Mouse (Mus musculus) left cerebral cortex, postnatal 14 days (tissue): ENCODE measurements around the gene Abhd15. TPM values are rescaled to one million over a fixed set of nuclear protein-coding genes. Genes with fewer than 3 reads are reported as not detected.

Source experiments
- DNase-seq, 2 experiments: peaks; one replicate each; pipeline ENCODE4 v3.0.0; 2021 to 2022; ENCODE audit warnings: low spot score in 2 of 2, mixed read lengths in 1 of 2
- intact Hi-C: fragments of 180-260 bp; cut with DNase I; formaldehyde crosslinking; loops from one replicate; pipeline ENCODE4 v1.15.1; 2025
- total RNA-seq, 2 experiments: library from RNA; stranded (reverse); gene quantifications; 2 replicates each; pipeline ENCODE4 v1.2.3; 2021

Abhd15 gene
- total RNA-seq, 2 experiments from 2014 or later = 1.6 to 1.7 TPM

DNA sequence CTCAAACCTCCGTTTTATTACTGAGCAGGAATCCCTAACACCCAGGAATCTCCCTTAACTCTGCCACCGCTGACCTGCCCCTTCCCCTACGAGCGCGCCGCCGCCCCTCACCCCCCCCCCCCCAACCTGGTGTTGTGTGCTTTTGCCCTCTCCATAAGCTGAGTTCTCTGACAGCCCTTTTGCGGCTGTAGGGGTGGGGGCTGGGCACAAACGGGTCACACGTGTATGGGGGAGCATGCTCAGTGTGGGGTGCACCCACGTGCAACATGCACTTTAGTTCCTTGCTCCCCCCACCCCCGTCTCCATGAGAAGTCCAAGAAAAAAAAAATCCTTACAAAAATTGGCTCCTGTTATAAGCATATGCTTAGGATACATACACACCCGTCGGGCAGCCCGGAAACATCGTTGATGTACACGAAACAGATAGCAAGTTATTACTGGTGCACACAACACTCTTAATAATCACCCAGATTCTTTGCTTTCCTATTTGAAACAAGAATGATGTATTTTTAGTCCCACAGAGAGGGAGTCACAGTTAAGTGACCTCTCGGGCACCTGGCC is 22.5 kb upstream of the Abhd15 start:
- DNase-seq = peak; percentile 65 to 80
- intact Hi-C loops = loop anchor here (5.0 kb wide), 1 partner anchor 135 kb away; no protein-coding TSS in a partner anchor

DNA sequence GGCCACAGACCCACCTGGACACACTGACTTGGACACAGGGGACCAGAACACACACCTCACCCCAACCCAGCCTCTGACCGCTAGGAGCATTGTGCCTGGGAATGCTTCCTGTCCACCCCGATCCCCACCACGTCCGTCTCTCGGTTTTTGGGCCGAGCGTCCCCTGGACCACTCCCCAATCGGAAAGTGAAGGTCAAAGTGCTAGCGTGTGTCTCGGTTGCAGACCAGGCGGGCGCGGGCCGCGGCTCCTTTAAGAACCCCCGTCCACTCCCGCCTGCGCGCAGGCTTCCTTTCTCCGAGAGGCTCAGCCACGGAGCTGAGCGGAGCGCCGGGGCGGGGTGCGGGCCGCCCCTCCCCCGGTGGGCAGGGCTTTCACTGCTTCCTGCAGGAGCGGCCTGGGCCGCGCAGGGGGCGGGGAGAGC is 22.0 kb upstream of the Abhd15 start:
- intact Hi-C loops = loop anchor here (5.0 kb wide), 1 partner anchor 134 kb away; no protein-coding TSS in a partner anchor

DNA sequence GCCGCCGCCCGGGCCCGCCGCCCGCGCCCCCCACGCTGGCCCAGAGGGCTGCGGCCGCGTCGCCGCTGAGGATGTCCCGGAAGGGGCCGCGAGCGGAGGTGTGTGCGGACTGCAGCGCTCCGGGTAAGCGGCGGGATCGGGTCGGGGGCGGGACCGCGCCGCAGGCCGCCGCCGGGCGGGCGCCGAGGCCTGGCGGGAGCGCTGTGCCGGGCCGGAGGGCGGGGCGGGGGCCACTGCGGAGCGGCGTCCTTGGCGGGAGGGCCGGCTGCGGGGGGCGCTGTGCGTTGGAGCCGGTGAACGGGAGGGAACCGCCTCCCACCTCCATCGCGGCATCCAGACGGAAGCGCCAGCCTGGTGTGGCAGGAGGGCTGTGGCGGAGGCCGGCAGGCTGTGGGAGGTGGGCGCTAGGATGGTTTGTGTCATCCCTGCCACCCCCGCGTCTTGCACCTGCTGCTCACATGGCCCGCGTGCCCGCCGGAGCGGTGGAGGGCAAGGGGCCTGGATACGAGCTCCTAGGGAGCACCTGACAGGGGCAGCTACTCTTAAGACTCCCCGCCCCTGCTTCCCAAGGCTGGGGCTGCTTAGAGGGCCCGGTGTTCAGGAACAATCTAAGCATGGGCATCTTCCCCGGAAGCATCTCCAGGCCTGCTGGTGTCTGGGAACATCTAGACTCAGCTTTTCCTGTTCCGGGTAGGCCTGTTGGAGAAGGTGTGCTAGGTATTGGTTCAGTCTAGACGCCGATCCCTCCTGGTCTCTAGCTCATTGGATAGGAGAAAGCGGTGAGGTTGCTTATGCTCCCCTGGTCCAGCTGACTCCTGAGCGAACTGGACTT is 21.2 kb upstream of the Abhd15 start, which contains the start of gene Git1:
Git1 (plus strand) TSS at position 51 of the 832 bp plus-strand sequence.
- peak in 1 of 2 experiments; percentile 56 for DNase-seq
- intact Hi-C loops = loop anchor here (5.0 kb wide), 1 partner anchor 134 kb away; no protein-coding TSS in a partner anchor

More for the DNA sequence above, 22.0 kb upstream of the Abhd15 start:
- peak; percentile 89 to 93 for DNase-seq

DNA sequence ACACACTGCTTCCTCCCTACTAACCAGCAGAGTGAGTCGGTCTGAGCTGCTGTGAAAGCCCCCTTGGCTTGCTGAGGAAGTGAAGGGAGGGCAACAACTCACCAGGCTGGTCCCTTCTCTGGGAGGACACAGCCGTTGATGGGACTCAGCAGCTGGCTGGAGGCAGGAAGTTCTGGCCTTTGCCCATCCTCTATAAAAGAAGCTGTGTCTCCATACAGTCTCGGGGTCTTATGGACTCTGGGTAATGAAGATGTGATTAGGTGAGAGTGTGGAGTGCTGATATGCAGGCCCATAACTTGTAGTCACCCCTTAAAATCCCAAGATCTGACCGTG is 20.6 kb upstream of the Abhd15 start:
- DNase-seq = no peak
- intact Hi-C loops = loop anchor here (5.0 kb wide), 1 partner anchor 133 kb away; no protein-coding TSS in a partner anchor

DNA sequence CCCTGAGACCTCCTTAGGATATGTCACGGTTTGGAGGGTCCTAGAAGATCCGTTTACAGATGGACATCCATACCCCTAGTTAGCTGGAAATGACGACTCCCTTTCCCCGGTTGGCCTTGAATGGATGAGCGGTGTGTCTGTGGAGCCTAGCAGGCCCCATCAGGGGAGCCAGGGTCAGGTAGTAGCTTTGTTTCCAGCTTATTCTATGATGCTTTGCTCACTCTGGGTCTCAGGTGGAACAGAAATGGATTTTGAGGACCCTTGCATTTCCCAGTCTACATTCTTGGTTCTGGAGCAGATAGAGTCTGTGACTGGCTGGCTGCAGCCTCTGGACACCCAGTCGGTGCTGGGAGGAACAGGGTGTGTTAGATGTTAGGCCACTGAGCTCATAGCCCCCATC is 20.1 kb upstream of the Abhd15 start:
- DNase-seq = no peak
- intact Hi-C loops = loop anchor here (5.0 kb wide), 1 partner anchor 133 kb away; no protein-coding TSS in a partner anchor

DNA sequence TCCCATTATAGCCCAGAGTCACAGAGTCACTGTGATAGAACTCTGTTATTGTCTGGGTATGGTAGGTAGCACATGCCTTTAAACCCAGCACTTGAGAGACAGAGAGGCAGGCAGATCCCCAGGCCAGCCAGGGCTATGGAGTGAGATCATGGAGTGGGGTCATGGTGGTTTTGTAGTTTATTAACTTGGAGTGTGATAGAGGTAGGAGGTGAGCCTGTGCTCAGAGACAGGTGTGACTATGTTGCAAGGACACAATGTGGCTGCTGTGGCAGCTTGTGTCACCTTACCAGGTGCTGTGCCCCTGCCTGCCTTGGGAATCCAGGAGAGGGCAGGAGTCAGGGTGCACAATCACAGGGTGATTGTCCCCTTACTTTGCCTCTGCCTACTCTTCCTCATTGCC is 19.4 kb upstream of the Abhd15 start:
- DNase-seq = no peak
- intact Hi-C loops = no loop called here

DNA sequence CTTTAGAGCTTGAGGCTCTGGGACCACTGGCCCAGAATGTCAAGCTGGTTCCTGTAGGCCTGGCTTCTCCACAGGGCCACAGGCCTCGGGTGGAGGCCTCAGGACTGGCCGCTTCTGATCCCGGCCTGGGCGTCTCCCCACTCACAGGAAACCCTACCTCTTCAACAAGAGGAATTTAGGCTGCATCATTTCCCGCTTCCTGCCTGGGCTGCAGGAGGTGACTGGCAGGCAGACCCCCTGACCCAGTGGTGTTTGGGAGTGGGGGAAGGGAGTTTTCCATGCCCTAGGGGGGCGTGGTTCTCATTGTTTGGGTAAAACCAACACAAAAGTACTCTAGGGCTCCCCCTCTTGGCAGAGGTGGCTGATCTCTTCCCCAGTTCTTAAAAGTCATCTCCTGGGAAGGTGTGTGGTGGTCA is 17.6 kb upstream of the Abhd15 start:
- DNase-seq = no peak
- intact Hi-C loops = no loop called here

DNA sequence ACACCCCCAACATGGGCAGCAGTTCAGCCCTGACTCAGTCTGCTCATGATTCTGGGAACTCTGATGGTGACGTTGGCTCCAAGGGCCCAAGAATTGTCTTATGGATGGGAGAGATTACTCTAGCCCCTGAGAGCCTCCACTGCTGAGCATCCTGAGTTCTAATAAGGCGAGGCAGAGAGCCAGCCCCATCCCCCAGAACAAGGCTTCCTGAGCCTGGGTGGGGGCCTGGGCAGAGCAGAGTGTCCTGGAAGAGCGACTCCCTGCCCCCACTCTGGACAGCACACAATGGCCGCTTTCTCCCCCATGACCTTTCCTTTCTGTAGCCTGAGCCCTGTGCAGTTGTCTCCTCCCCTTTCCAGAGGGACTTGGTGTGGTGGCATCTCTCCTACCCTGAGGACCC is 17.1 kb upstream of the Abhd15 start:
- no peak for DNase-seq
- intact Hi-C loops = no loop called here

DNA sequence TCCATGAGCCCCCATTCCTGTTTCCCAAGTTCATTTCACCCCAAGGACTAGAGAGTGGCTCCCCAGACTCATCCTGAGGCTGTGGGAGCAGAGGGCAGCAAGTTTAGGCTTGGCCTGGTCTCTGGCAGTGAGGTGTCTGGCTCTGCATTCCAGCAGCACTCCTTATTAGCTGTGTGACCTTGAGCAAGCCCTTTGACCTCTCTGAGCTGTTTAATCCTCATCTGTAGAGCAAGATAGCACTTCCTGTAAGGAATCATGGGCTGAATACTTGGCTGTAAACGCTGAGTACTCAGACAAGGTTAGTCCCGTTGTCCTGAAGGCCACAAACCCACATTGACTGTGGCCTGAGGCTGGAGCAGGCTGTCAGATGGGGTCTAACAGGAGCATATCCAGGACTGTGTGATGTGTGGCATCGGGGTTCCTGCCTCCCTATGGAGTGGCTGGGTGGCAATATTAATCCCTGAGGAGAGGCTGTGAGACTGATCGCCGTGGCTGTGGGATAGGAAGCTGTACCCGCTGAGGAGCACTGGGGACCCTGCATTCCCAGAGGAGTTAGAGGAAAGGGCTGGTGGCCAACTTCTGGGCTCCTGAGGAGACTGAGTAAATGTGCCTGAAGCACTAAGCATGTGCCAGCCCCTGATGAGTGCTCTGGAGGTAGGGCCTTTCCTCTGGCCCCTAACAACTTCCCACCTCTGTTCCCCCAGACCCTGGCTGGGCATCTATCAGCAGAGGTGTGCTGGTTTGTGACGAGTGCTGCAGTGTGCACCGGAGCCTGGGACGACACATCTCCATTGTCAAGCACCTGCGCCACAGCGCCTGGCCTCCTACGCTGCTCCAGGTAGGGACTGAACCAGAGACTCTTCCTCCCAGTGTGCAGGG is 16.4 kb upstream of the Abhd15 start:
- intact Hi-C loops = no loop called here
- no peak for DNase-seq

DNA sequence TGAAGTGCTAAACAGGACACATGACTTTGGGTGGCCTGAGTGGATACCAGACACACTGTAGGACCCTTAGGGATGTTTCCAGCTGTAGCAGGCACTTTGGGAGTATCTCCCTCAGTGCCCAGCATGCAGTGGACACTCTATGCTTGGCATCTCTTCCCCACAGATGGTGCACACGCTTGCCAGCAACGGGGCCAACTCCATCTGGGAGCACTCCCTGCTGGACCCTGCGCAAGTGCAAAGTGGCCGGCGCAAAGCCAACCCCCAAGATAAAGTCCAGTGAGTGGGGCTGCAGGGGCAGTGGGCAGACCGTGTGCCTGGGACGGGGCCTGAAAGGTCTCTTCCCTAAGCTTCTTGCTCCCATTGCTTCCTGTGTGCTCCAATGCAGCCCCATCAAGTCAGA is 15.6 kb upstream of the Abhd15 start:
- intact Hi-C loops = no loop called here
- no peak for DNase-seq

DNA sequence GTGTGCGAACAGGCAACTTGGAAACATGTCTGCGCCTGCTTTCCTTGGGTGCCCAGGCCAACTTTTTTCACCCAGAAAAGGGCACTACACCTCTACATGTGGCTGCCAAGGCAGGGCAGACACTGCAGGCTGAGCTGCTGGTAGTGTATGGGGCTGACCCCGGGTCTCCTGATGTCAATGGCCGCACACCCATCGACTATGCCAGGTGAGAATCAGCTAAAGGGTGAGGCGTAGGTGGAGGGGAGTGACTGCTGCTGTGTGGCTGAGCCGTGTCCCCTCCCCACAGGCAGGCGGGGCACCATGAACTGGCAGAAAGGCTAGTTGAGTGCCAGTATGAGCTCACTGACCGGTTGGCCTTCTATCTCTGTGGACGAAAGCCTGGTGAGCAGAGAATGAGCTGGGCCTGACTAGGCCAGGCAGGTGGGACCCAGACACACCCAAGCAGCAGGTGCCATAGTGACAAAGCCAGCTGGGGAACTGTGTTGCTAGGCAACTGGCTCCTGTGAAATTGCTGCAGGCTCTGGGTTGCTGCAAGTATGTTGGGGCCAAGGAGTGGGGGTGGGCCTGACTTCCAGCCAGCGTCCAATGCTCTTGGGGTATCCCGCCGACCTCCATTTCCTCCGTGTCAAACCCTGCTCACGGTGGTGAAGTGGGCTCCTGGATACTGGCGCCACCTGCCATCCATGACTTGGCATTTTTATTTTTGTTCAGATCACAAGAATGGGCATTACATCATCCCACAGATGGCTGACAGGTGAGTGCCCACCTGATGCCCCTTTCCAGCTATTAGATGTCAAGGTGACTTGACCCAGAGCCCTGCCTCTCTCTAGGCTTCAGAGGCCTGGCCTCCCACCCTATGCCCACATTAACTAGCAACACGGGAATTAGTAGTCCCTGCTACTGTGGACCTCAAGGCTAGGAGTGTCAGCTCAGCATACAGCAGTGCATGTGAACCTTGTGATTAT is 14.3 kb upstream of the Abhd15 start:
- intact Hi-C loops = no loop called here
- DNase-seq = peak in 1 of 2 experiments; percentile 47

DNA sequence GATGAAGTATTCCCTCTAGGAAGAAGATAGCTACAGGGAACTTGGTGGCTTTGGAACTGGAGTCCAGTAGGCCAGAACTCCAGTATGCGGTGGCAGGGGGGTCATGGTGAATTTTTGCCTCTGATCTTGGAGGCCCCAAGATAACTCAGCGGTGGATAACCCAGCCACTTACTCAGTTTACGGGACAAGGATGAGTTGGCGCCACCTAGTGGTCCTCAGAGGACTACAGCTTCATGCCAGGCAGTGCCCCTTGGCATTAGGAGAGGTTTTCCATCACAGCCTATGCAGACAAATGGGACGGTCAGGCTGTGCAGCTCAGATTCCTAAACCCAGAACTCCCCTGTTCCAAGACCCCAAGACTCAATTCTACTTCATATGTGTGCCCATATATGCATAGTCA is 13.5 kb upstream of the Abhd15 start:
- intact Hi-C loops = no loop called here
- peak; percentile 83 to 89 for DNase-seq

DNA sequence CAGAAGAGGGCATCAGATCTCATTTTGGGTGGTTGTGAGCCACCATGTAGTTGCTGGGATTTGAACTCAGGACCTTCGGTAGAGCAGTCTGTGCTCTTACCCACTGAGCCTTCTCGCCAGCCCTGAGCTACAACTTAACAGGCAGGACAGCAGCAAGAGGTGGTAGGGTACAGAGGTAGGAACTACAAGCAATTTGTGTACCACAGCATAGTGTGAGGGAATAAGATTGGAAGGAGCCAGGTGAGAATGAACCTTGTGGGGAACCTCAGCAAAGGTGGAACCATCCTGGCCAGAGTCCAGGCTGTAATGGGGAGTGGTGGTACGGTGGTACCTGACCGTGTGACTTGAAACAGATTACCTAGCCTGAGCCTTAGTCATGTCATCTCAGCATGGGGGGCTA is 12.9 kb upstream of the Abhd15 start:
- intact Hi-C loops = no loop called here
- DNase-seq = no peak

DNA sequence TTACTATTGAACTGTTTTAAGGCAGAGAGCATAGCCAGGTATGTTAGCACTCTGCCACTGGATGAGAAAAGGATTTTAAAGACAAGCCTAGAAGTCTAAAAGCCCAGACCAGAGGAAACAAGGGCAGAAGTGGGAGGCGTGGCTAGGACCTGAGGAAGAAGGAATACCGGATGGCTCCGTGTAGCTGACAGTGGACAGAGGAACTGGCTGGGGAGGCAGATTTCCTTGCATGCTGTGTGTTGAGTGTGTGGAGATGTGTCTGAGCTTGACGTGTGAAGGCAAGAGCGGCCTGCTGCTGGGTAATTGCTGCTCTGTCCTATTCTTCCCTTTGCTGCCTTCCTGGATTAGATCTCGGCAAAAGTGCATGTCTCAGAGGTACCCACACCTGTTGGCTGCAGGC is 12.4 kb upstream of the Abhd15 start:
- intact Hi-C loops = no loop called here
- no peak for DNase-seq

DNA sequence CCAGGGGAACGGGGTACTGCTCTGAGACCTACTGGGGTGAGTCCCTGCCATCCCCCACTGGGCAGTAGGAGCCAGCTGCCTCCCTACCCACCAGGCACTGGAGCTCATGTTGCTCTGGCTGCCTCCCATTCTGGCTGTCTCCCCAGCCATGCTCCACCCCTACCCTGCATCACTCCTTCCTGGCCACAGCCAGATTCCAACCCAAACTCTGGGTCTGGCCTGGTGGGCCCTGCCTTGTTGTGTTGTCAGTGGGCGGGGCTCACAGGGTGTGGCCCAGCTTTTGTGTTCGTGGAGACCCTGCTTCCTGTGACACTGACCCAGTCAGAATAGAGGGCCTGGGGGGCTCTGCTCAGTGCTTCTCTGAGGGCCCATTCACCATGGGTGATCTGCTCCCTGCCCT is 11.4 kb upstream of the Abhd15 start:
- no peak for DNase-seq

DNA sequence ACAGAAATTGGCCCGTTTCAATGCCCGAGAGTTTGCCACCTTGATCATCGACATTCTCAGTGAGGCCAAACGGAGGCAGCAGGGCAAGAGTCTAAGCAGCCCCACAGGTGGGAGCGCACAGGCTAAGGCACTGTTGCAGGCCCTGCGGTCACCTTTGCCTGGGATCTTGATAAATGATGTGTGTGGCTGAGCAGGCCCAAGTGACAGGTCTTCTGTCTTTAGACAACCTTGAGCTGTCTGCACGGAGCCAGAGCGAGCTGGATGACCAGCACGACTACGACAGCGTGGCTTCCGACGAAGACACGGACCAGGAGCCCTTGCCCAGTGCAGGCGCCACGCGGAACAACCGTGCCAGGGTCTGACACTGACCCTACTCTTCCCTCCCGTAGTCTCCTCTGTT is 10.5 kb upstream of the Abhd15 start:
- intact Hi-C loops = no loop called here
- DNase-seq = no peak

More for the DNA sequence above, 11.4 kb upstream of the Abhd15 start:
- intact Hi-C loops = no loop called here

DNA sequence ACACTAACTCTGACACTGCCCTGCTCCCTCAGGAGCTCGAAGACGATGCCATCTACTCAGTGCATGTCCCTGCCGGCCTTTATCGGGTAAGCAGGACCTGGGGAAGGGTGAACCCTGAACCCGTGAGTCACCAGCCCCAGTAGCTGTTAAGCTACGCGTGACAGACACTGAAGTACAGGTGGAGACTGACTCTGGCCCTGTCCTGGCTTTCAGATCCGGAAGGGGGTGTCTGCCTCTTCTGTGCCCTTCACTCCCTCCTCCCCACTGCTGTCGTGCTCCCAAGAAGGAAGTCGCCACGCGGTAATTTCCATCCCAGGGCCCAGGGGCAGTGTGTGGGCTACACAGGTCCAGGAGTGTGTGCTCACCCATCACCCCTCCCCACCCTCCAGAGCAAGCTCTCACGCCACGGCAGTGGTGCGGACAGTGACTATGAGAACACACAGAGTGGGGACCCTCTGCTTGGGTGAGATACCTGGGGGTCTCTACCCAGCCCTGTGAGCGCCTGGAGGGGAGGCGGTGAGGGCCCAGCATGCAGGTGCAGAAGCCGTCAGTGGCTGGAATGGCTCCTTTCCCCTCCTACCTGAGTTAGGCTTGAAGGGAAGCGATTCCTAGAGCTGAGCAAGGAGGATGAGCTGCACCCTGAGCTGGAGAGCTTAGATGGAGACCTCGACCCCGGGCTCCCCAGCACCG is 9.5 kb upstream of the Abhd15 start:
- no peak for DNase-seq
- intact Hi-C loops = loop anchor here (5.0 kb wide), 1 partner anchor 122 kb away; no protein-coding TSS in a partner anchor

DNA sequence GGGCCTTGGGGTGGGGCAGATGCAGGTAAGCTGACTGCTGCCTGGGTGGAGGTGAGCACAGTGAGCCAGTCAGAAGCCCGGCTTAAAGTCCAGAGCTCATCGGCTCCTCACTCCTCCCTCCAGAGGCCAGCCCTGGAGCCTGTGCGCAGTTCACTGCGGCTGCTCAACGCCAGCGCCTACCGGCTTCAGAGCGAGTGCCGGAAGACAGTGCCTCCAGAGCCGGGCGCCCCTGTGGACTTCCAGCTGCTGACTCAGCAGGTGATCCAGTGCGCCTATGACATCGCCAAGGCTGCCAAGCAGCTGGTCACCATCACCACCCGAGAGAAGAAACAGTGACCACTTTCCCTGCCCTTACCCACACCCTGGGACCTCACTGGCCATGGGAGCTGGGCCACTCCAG is 8.6 kb upstream of the Abhd15 start:
- no peak for DNase-seq
- intact Hi-C loops = loop anchor here (5.0 kb wide), 1 partner anchor 121 kb away; no protein-coding TSS in a partner anchor
